Mouse (Mus musculus) stomach, postnatal 0 days (tissue): ENCODE measurements around the gene Gm45799. TPM values are rescaled to one million over a fixed set of nuclear protein-coding genes. Genes with fewer than 3 reads are reported as not detected.

Experiments
- ATAC-seq: fragments of 200-750 bp; cut with Nextera tagmentation; 2 replicates; pipeline ENCODE4 v1.8.0; 2017; ENCODE audit not compliant: low FRiP score, low TSS enrichment
- DNase-seq: peaks from one replicate; pipeline ENCODE4 v3.0.0-alpha.2; 2016; ENCODE audit warnings: low spot score
- H3K27ac ChIP-seq: fragments of 300-500 bp; sonication (generic); replicated peaks from 2 replicates; pipeline ENCODE4 v1.5.1; 2014; ENCODE audit warnings: mild to moderate bottlenecking, control low read depth
- H3K27me3 ChIP-seq: fragments of 300-500 bp; sonication (generic); 2 replicates; pipeline ENCODE4 v1.6.1; 2014; ENCODE audit warnings: low read length; ENCODE audit not compliant: control insufficient read depth, insufficient read depth
- H3K36me3 ChIP-seq: fragments of 300-500 bp; sonication (generic); 2 replicates; pipeline ENCODE4 v1.6.1; 2014; ENCODE audit warnings: low read length, mixed read lengths; ENCODE audit not compliant: control insufficient read depth, insufficient read depth
- H3K4me1 ChIP-seq: fragments of 300-500 bp; sonication (generic); replicated peaks from 2 replicates; pipeline ENCODE4 v1.6.1; 2014; ENCODE audit warnings: antibody characterized with exemption; ENCODE audit not compliant: control insufficient read depth, insufficient read depth
- H3K4me2 ChIP-seq: fragments of 300-500 bp; sonication (generic); replicated peaks from 2 replicates; pipeline ENCODE4 v1.6.1; 2014; ENCODE audit warnings: low read depth, mild to moderate bottlenecking, control low read depth, moderate library complexity
- H3K4me3 ChIP-seq: fragments of 300-500 bp; sonication (generic); 2 replicates; pipeline ENCODE4 v1.5.1; 2014; ENCODE audit warnings: low read depth, low read length, control low read depth
- H3K9ac ChIP-seq: fragments of 300-500 bp; sonication (generic); 2 replicates; pipeline ENCODE4 v1.6.1; 2014; ENCODE audit warnings: mild to moderate bottlenecking, low read length, control low read depth, mixed read lengths
- H3K9me3 ChIP-seq: fragments of 300-500 bp; sonication (generic); 2 replicates; pipeline ENCODE4 v1.6.1; 2016; ENCODE audit warnings: low read length; ENCODE audit not compliant: control insufficient read depth
- CTCF ChIP-seq: IDR thresholded peaks from 2 replicates; pipeline ENCODE4 v1.5.1; 2016; ENCODE audit warnings: antibody characterized with exemption, low read depth, mild to moderate bottlenecking, moderate library complexity
- EP300 ChIP-seq: optimal IDR thresholded peaks from 2 replicates; pipeline ENCODE3; 2016; ENCODE audit warnings: antibody characterized with exemption
- WGBS: fragments of 180-500 bp; shearing (Covaris S2); extraction: QIAGEN DNeasy Blood & Tissue Kit; methylation state at CpG from one replicate; pipeline ENCODE4 v1.1.7; 2014; 5-methylcytosine and 5-hydroxymethylcytosine counted together
- polyA plus RNA-seq: library from polyadenylated mRNA; unstranded; fragments of >200 nt; fragmentation: Nextera tagmentation; extraction: Ambion mirVana; gene quantifications from 2 replicates; pipeline ENCODE4 v1.2.1, GENCODE M21; 2015

Gene Gm45799
- polyA plus RNA-seq, 1 experiment from 2014 or later = 45.1 TPM

DNA sequence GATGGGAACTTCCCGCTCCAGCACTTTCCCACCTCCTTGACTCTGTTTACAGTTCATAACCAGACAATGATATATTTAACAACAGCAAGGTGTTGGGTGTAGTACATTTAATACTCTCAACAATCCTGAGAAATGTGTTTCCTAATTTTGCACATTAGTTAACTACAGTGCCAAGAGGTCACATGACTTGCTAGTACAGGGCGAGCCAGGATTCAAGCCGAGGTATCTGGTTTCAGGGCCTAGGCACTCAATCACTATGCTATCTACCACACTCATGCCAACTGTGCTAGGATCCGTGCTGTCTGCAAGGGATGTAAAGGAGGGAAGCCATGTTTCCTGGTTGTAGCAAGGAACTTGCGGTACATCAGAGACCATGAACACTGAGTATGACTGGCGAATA is 23.8 kb upstream of the Gm45799 start:
- Histone ChIP-seq H3K9ac (no peak overlapping the region), H3K4me3 (no peak overlapping the region), H3K9me3 (no peaks in the 10 kb centered on the region), H3K27ac (no peak overlapping the region), H3K36me3 (peaks cover 33% of the 10 kb centered on the region), H3K4me2 (no peak overlapping the region), H3K4me1 (no peaks in the 10 kb centered on the region), H3K27me3 (no peaks in the 10 kb centered on the region)
- no peak for TF ChIP-seq CTCF
- DNase-seq (no peak), ATAC-seq (no peak)
- WGBS = 69% methylated on average over 6 of the region's 6 CpGs

- Histone ChIP-seq H3K4me1 (no peaks in the 10 kb centered on the region), H3K9ac (no peak overlapping the region), H3K4me2 (no peak overlapping the region), H3K27ac (no peak overlapping the region), H3K36me3 (peaks cover 25% of the 10 kb centered on the region), H3K4me3 (no peak overlapping the region), H3K27me3 (no peaks in the 10 kb centered on the region), H3K9me3 (no peaks in the 10 kb centered on the region)
- 95% methylated on average over 22 of the region's 22 CpGs for WGBS
- ATAC-seq (no peak), DNase-seq (no peak)
- no peak for TF ChIP-seq CTCF
- TF ChIP-seq EP300 = no peak
Observed at GRCm38 (mm10) chr7:105617810-105618209, 22.5 kb upstream of the Gm45799 start.

DNA sequence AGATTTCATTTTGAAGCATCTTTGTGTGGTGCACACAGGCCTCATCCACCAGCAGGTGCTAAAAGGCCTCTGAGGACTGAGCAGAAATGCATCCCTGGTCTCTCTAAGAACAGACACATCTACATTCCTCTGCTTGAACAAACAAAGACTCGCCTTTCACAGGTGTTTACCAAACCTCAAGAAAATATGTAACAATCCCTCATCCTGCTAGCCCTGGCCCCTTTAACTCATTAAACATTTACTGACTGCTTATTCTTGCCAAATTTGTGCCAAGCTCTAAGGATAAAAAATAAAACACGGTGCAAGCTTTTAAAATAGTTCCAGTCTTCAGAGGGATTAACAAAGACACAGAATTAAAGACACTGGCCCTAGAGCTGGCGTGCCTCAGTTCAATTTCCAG is 20.7 kb upstream of the Gm45799 start:
- Histone ChIP-seq H3K27ac (no peak overlapping the region), H3K9me3 (no peaks in the 10 kb centered on the region), H3K4me2 (no peak overlapping the region)

GRCm38 (mm10) chr7:105621053-105621452 is 19.3 kb upstream of the Gm45799 start:
- Histone ChIP-seq H3K4me2 (no peak overlapping the region), H3K27ac (no peak overlapping the region), H3K27me3 (no peaks in the 10 kb centered on the region), H3K9me3 (no peaks in the 10 kb centered on the region), H3K9ac (no peak overlapping the region), H3K4me1 (no peaks in the 10 kb centered on the region), H3K36me3 (peaks cover 21% of the 10 kb centered on the region), H3K4me3 (no peak overlapping the region)
- TF ChIP-seq EP300 (no peak), CTCF (no peak)
- 69% methylated on average over 4 of the region's 4 CpGs for WGBS
- ATAC-seq (no peak), DNase-seq (no peak)

More for the DNA sequence above, 20.7 kb upstream of the Gm45799 start:
- H3K9ac ChIP-seq = no peak overlapping the region
- H3K4me3 ChIP-seq = no peak overlapping the region
- no peaks in the 10 kb centered on the region for H3K27me3 ChIP-seq
- peaks cover 18% of the 10 kb centered on the region for H3K36me3 ChIP-seq
- ATAC-seq (no peak), DNase-seq (no peak)
- no peak for TF ChIP-seq EP300
- no peak for TF ChIP-seq CTCF
- 40% methylated on average over 3 of the region's 3 CpGs for WGBS
- H3K4me1 ChIP-seq = no peaks in the 10 kb centered on the region

- WGBS = 70% methylated on average over 8 of the region's 8 CpGs
- no peak overlapping the region for H3K4me2 ChIP-seq
- no peak overlapping the region for H3K27ac ChIP-seq
- DNase-seq = no peak
- H3K9ac ChIP-seq = no peak overlapping the region
- H3K27me3 ChIP-seq = no peaks in the 10 kb centered on the region
- H3K9me3 ChIP-seq = no peaks in the 10 kb centered on the region
- H3K36me3 ChIP-seq = peaks cover 21% of the 10 kb centered on the region
- TF ChIP-seq EP300 (no peak), CTCF (no peak)
- no peak overlapping the region for H3K4me3 ChIP-seq
- ATAC-seq = no peak
- no peaks in the 10 kb centered on the region for H3K4me1 ChIP-seq
Observed at GRCm38 (mm10) chr7:105621646-105622292, 18.6 kb upstream of the Gm45799 start.

- Histone ChIP-seq H3K36me3 (peaks cover 5% of the 10 kb centered on the region; the same call in 1 of the 2 replicates), H3K4me2 (no peak overlapping the region), H3K27me3 (no peaks in the 10 kb centered on the region), H3K9ac (no peak overlapping the region), H3K27ac (no peak overlapping the region), H3K4me3 (no peak overlapping the region), H3K4me1 (peaks cover 7% of the 10 kb centered on the region), H3K9me3 (no peaks in the 10 kb centered on the region)
- ATAC-seq (no peak), DNase-seq (no peak)
- TF ChIP-seq CTCF = no peak
- 80% methylated on average over 6 of the region's 6 CpGs for WGBS
Observed at GRCm38 (mm10) chr7:105625397-105625796, 15.0 kb upstream of the Gm45799 start.
